Mouse (Mus musculus) embryonic facial prominence, embryonic 15.5 days (tissue): ENCODE measurements around the gene Pphln1. TPM values are rescaled to one million over a fixed set of nuclear protein-coding genes. Genes with fewer than 3 reads are reported as not detected.

Source experiments
- ATAC-seq: fragments of 200-750 bp; cut with Nextera tagmentation; 2 replicates; pipeline ENCODE4 v1.8.0; 2017; ENCODE audit warnings: low read depth, moderate TSS enrichment; ENCODE audit not compliant: insufficient number of reproducible peaks, low FRiP score, low TSS enrichment
- H3K27ac ChIP-seq: fragments of 300-500 bp; sonication (generic); replicated peaks from 2 replicates; pipeline ENCODE4 v1.5.1; 2015; ENCODE audit warnings: mild to moderate bottlenecking, inconsistent platforms
- H3K27me3 ChIP-seq: fragments of 300-500 bp; sonication (generic); 2 replicates; pipeline ENCODE4 v1.6.1; 2015; ENCODE audit warnings: inconsistent platforms
- H3K36me3 ChIP-seq: fragments of 300-500 bp; sonication (generic); 2 replicates; pipeline ENCODE4 v1.6.1; 2015; ENCODE audit warnings: mild to moderate bottlenecking, inconsistent platforms
- H3K4me1 ChIP-seq: fragments of 300-500 bp; sonication (generic); 2 replicates; pipeline ENCODE4 v1.6.1; 2015; ENCODE audit warnings: inconsistent platforms
- H3K4me2 ChIP-seq: fragments of 300-500 bp; sonication (generic); replicated peaks from 2 replicates; pipeline ENCODE4 v1.6.1; 2015; ENCODE audit warnings: mild to moderate bottlenecking, inconsistent platforms
- H3K4me3 ChIP-seq: fragments of 300-500 bp; sonication (generic); replicated peaks from 2 replicates; pipeline ENCODE4 v1.5.1; 2015; ENCODE audit warnings: mild to moderate bottlenecking, inconsistent platforms
- H3K9ac ChIP-seq: fragments of 300-500 bp; sonication (generic); 2 replicates; pipeline ENCODE4 v1.6.1; 2015; ENCODE audit warnings: inconsistent platforms
- H3K9me3 ChIP-seq: fragments of 300-500 bp; sonication (generic); replicated peaks from 2 replicates; pipeline ENCODE4 v1.6.1; 2016; ENCODE audit warnings: inconsistent platforms
- WGBS: fragments of 180-500 bp; shearing (Covaris S2); methylation state at CpG from one replicate; pipeline ENCODE4 v1.1.7; 2015; 5-methylcytosine and 5-hydroxymethylcytosine counted together
- polyA plus RNA-seq: library from polyadenylated mRNA; unstranded; fragments of >200 nt; fragmentation: Nextera tagmentation; extraction: Ambion mirVana; gene quantifications from 2 replicates; pipeline ENCODE4 v1.2.1, GENCODE M21; 2015

The Pphln1 gene
- polyA plus RNA-seq, 1 experiment from 2014 or later = 50.0 TPM

DNA sequence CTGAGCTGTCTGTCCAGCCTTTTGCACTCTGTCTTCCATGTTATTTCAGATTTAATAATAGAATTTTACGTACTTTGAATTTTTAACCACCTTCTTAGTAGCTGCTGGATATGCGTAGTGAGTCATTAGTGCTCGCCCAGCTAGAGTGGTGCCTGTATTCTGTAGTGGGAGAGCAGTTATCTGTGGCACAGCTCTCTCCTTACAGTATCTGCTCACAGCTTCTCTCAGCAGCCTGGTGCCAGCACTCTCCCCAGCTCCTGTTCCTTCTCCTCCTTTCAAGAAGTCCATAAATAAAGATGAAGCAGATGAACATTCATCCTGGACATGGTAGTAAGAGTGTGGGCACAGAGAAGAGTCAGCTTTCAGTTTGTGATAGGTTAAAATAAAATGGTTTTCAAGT lies 76.1 kb downstream of the Pphln1 start:
- Histone ChIP-seq H3K4me1 (no peaks in the 10 kb centered on the region), H3K9me3 (no peaks in the 10 kb centered on the region), H3K4me3 (no peak overlapping the region), H3K36me3 (no peaks in the 10 kb centered on the region), H3K27ac (no peak overlapping the region), H3K4me2 (no peak overlapping the region), H3K27me3 (no peaks in the 10 kb centered on the region), H3K9ac (no peak overlapping the region)
- no peak for ATAC-seq
- 82% methylated on average over 3 of the region's 3 CpGs for WGBS

DNA sequence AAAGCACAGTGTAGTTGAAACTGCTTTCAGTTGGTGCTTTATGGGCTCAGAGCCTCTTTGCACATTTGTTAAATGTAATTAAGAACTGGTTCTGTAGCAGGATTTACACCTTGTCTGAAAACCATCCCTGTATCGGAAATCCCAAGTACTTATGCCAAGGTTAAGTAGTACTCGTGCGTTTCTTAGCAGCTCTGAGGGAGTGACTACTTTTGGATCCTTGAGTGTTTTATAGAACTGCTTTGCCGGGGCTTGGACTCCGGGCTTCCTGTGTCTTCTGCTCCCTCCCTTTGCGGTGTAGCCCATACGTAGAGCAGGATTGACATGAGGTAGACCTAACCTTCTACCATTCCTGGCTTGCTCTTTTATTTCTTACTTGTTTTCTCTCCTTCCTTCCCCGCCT lies 77.5 kb downstream of the Pphln1 start:
- no peak overlapping the region for H3K9ac ChIP-seq
- H3K27ac ChIP-seq = no peak overlapping the region
- no peaks in the 10 kb centered on the region for H3K27me3 ChIP-seq
- H3K4me3 ChIP-seq = no peak overlapping the region
- no peak overlapping the region for H3K4me2 ChIP-seq
- H3K36me3 ChIP-seq = no peaks in the 10 kb centered on the region
- no peak for ATAC-seq
- no peaks in the 10 kb centered on the region for H3K9me3 ChIP-seq
- 73% methylated on average over 8 of the region's 8 CpGs for WGBS
- H3K4me1 ChIP-seq = no peaks in the 10 kb centered on the region

- no peak overlapping the region for H3K4me2 ChIP-seq
- no peaks in the 10 kb centered on the region for H3K9me3 ChIP-seq
- H3K27ac ChIP-seq = no peak overlapping the region
- no peaks in the 10 kb centered on the region for H3K4me1 ChIP-seq
- H3K36me3 ChIP-seq = no peaks in the 10 kb centered on the region
- no peak for ATAC-seq
- no peak overlapping the region for H3K4me3 ChIP-seq
- H3K9ac ChIP-seq = no peak overlapping the region
- H3K27me3 ChIP-seq = no peaks in the 10 kb centered on the region
- 91% methylated on average over 4 of the region's 4 CpGs for WGBS
Observed at GRCm38 (mm10) chr15:93477729-93478128, 79.6 kb downstream of the Pphln1 start.

DNA sequence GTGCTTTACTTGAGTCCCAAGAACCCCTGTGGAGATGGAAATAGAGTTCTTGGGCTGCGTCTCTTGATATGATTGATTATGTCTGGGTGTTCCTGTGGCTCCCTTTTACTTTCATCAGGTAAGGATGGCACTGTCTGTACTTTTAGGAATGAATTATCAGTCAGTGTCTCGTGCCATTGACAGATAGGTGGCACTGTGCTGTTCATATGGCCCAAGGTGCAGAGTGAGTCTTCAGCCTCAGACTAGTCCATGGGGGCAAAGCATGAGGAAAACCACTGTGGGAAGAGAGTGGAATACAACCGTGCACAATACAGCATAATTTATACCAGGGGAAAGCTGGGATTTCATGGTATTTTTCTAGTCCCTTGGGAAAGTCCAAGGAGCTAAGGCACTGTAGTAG lies 80.5 kb downstream of the Pphln1 start:
- H3K9ac ChIP-seq = no peak overlapping the region
- no peaks in the 10 kb centered on the region for H3K9me3 ChIP-seq
- no peaks in the 10 kb centered on the region for H3K36me3 ChIP-seq
- ATAC-seq = no peak
- 80% methylated on average over 3 of the region's 3 CpGs for WGBS
- no peaks in the 10 kb centered on the region for H3K27me3 ChIP-seq
- H3K27ac ChIP-seq = no peak overlapping the region
- H3K4me2 ChIP-seq = no peak overlapping the region
- no peaks in the 10 kb centered on the region for H3K4me1 ChIP-seq
- H3K4me3 ChIP-seq = no peak overlapping the region

GRCm38 (mm10) chr15:93479445-93479844 lies 81.3 kb downstream of the Pphln1 start:
- WGBS = 49% methylated on average over 4 of the region's 4 CpGs
- Histone ChIP-seq H3K9me3 (no peaks in the 10 kb centered on the region), H3K4me1 (no peaks in the 10 kb centered on the region), H3K27ac (no peak overlapping the region), H3K36me3 (no peaks in the 10 kb centered on the region), H3K27me3 (no peaks in the 10 kb centered on the region), H3K9ac (no peak overlapping the region), H3K4me3 (no peak overlapping the region), H3K4me2 (no peak overlapping the region)
- ATAC-seq = no peak

DNA sequence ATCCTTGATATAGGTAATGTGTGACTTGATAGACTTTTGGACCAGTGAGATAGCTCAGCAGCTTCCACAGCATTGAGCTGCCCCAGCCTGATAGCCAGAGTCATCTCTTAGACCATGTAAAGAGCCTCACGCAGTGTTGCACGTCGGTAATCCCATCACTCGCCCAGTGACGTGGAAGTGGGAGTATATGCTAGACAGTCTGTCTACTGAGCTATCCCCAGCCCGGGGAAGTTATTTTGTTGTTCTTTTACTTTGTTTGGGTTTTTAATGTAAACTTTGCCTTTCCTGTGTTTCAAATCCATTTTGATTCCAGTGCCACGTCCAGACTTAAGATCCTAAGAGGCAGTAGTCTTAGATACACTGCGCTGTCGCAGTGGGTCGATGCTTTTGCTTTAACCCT lies 83.0 kb downstream of the Pphln1 start:
- Histone ChIP-seq H3K4me1 (no peaks in the 10 kb centered on the region), H3K4me3 (no peak overlapping the region), H3K27me3 (no peaks in the 10 kb centered on the region), H3K4me2 (no peak overlapping the region), H3K9me3 (no peaks in the 10 kb centered on the region), H3K27ac (no peak overlapping the region), H3K9ac (no peak overlapping the region), H3K36me3 (no peaks in the 10 kb centered on the region)
- WGBS = 91% methylated on average over 10 of the region's 10 CpGs
- ATAC-seq = no peak

DNA sequence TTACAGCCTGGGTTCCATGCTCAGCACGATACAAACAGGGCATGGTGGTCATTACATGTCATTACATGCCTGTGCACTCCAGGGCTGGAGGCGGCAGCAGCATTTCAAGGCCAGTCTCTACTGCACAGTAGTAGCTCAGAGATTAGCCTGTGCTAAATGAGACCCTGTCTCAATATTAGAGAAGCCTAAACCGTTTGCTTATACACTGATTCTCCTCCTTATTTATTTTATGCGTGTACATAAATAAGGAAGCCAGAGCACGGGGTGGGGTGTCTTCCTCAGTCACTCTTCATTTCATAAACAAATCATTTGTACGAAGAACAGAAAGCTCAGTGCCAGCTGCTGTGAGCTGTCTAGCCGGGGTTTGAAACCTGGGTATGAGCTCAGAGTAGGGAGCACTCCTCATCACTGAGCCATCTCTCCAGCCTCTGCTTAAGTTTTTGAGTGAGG lies 86.1 kb downstream of the Pphln1 start:
- no peaks in the 10 kb centered on the region for H3K4me1 ChIP-seq
- H3K27ac ChIP-seq = no peak overlapping the region
- 0 out of 2 replicates have a peak, but pooled peaks cover 5% of the 10 kb centered on the region for H3K36me3 ChIP-seq
- H3K9me3 ChIP-seq = no peaks in the 10 kb centered on the region
- H3K9ac ChIP-seq = no peak overlapping the region
- no peak overlapping the region for H3K4me2 ChIP-seq
- no peak overlapping the region for H3K4me3 ChIP-seq
- WGBS = 57% methylated on average over 7 of the region's 7 CpGs
- no peaks in the 10 kb centered on the region for H3K27me3 ChIP-seq
- ATAC-seq = no peak

GRCm38 (mm10) chr15:93485252-93485651 lies 87.1 kb downstream of the Pphln1 start:
- Histone ChIP-seq H3K36me3 (peaks cover 9% of the 10 kb centered on the region; the same call in 1 of the 2 replicates), H3K27me3 (no peaks in the 10 kb centered on the region), H3K27ac (no peak overlapping the region), H3K4me3 (no peak overlapping the region), H3K9ac (no peak overlapping the region), H3K4me2 (no peak overlapping the region), H3K9me3 (no peaks in the 10 kb centered on the region), H3K4me1 (no peaks in the 10 kb centered on the region)
- no peak for ATAC-seq
- 68% methylated on average over 3 of the region's 3 CpGs for WGBS

DNA sequence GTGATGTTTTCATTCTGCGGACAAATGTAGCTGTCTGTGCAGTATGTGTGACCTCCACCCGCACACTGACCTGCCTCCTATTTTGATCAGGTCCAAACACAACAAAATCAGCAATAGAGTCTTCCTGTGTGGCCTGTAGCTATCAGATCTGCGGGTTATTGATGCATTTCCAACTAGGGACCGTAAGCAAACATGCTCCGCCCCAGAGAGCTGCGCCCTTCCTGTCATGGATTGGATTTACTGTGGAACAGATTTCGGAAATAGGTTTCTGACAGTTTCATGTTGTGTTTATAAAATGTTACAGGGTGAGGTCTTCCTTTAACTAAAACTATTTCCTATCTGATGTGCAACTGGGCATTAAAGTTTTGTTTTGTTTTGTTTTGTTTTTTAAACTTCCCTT lies 87.9 kb downstream of the Pphln1 start:
- Histone ChIP-seq H3K4me1 (no peaks in the 10 kb centered on the region), H3K27me3 (no peaks in the 10 kb centered on the region), H3K27ac (no peak overlapping the region), H3K4me2 (no peak overlapping the region), H3K36me3 (peaks cover 9% of the 10 kb centered on the region; the same call in 1 of the 2 replicates), H3K4me3 (no peak overlapping the region), H3K9ac (no peak overlapping the region), H3K9me3 (no peaks in the 10 kb centered on the region)
- 71% methylated on average over 7 of the region's 7 CpGs for WGBS
- no peak for ATAC-seq

DNA sequence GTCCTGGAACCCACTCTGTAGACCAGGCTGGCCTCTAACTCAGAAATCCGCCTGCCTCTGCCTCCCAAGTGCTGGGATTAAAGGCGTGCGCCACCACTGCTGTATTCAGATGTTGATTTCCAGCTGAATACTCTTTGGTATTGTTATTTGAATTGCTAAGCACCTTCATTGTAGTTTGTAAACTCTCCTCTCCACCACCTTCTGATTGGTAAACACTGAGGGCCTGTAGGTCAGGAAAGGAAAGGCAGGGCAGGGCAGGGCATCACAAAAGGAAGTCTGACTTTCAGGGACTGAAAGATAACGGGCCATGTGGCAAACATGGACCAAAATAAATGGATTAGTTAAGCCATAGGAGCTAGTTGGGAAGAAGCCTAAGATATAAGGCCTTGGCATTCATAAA lies 91.4 kb downstream of the Pphln1 start:
- Histone ChIP-seq H3K9me3 (no peaks in the 10 kb centered on the region), H3K27me3 (no peaks in the 10 kb centered on the region), H3K4me3 (no peak overlapping the region), H3K4me1 (no peaks in the 10 kb centered on the region), H3K9ac (no peak overlapping the region), H3K36me3 (peaks cover 9% of the 10 kb centered on the region; the same call in 1 of the 2 replicates), H3K4me2 (no peak overlapping the region), H3K27ac (no peak overlapping the region)
- ATAC-seq = no peak
- WGBS = 91% methylated on average over 4 of the region's 4 CpGs

- no peaks in the 10 kb centered on the region for H3K4me1 ChIP-seq
- no peak overlapping the region for H3K27ac ChIP-seq
- H3K9me3 ChIP-seq = no peaks in the 10 kb centered on the region
- H3K27me3 ChIP-seq = no peaks in the 10 kb centered on the region
- H3K4me3 ChIP-seq = no peak overlapping the region
- no peak overlapping the region for H3K9ac ChIP-seq
- WGBS = 89% methylated on average over 7 of the region's 7 CpGs
- no peak overlapping the region for H3K4me2 ChIP-seq
- no peak for ATAC-seq
- H3K36me3 ChIP-seq = peaks cover 21% of the 10 kb centered on the region; the same call in 1 of the 2 replicates
Observed at GRCm38 (mm10) chr15:93494700-93495099, 96.5 kb downstream of the Pphln1 start.

DNA sequence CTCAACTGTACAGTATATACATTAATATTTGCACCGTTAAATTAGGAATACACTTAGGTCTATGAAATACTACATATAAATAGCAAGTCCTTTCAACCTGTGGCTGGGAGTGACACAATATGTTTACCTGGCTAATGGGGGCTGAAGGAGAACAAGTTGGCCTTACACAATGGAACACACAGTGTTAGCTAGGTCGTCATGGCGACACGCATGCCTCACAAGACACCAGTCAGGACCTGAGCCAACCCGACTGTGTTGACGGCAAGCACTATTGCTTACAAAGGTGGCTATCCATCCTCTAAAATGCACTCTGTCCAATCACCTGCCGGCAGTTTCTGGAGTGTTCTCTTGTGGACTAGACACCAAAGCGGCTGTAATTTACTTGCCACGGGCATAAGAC lies 101.7 kb downstream of the Pphln1 start:
- H3K4me3 ChIP-seq = no peak overlapping the region
- no peaks in the 10 kb centered on the region for H3K27me3 ChIP-seq
- H3K27ac ChIP-seq = no peak overlapping the region
- no peaks in the 10 kb centered on the region for H3K9me3 ChIP-seq
- H3K4me2 ChIP-seq = no peak overlapping the region
- peaks cover 67% of the 10 kb centered on the region for H3K36me3 ChIP-seq
- 82% methylated on average over 9 of the region's 9 CpGs for WGBS
- H3K9ac ChIP-seq = no peak overlapping the region
- H3K4me1 ChIP-seq = no peaks in the 10 kb centered on the region
- ATAC-seq = no peak
